Mouse (Mus musculus) lung, postnatal 0 days (tissue): ENCODE data around the gene Kcnd3.

ENCODE experiments used
- CTCF ChIP-seq: IDR thresholded peaks from 2 replicates; pipeline ENCODE4 v1.5.1; 2016; ENCODE audit warnings: antibody characterized with exemption, mild to moderate bottlenecking
- EP300 ChIP-seq: IDR thresholded peaks from 2 replicates; pipeline ENCODE4 v1.6.1; 2016; ENCODE audit warnings: antibody characterized with exemption, mild to moderate bottlenecking, control low read depth

- TF ChIP-seq CTCF (no peak), EP300 (no peak)
Observed at GRCm38 (mm10) chr3:105665105-105665765, 213.1 kb downstream of the Kcnd3 start.
